Mouse (Mus musculus) urinary bladder, postnatal 25 days (tissue): ENCODE results near the gene 4930512M02Rik.
"Not testable (repeated sequence)": the region's sequence is repeated elsewhere in the genome, so short reads cannot be mapped to it uniquely, and the experiment has no call there.

Experiments used
- DNase-seq: peaks from one replicate; pipeline ENCODE4 v3.0.0; 2022; ENCODE audit warnings: low spot score

4930512M02Rik gene

DNA sequence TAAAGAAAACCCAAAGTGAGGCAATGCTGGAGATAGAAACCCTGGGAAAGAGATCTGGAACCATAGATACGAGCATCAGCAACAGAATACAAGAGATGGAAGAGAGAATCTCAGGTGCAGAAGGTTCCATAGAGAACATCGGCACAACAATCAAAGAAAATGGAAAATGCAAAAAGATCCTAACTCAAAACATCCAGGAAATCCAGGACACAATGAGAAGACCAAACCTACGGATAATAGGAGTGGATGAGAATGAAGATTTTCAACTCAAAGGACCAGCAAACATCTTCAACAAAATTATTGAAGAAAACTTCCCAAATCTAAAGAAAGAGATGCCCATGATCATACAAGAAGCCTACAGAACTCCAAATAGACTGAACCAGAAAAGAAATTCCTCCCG is at the start of gene 4930512M02Rik:
4930512M02Rik (minus strand) TSS at position 101 of the 400 bp plus-strand sequence.
- DNase-seq: not testable (repeated sequence)

GRCm38 (mm10) chr11:11677165-11677564 is 49.5 kb upstream of the 4930512M02Rik start:
- DNase-seq: no peak

DNA sequence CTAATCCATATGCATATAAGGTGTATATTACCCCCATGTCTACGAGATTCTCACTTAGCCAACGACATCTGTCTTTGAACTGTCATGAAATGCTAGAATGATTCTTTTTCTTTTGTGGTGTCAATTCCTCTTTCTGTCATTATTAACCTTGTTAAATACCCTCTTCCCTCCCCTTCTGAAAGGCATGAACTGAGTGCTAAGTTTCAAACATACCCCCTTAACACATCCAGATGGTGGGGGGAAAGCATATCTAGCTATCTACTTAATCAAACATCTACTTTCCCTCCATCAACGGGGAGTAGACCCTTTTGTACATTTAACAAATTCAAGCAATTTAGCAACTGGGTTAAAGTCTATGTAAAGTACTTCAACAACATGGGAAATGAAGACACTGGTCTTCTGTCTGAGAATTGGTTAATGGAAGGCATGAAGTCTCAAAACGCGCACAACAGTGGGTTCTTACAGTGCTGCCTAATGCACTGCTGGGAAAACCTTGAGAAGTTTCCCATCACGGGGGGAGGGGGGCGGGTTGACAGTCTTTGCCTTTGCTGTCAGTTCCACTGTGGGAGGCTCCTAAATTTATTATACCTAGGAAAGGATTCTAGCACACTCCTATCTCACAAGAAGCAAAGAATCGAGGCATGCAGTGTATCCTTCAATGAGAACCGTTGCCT is 48.6 kb upstream of the 4930512M02Rik start:
- no peak for DNase-seq

DNA sequence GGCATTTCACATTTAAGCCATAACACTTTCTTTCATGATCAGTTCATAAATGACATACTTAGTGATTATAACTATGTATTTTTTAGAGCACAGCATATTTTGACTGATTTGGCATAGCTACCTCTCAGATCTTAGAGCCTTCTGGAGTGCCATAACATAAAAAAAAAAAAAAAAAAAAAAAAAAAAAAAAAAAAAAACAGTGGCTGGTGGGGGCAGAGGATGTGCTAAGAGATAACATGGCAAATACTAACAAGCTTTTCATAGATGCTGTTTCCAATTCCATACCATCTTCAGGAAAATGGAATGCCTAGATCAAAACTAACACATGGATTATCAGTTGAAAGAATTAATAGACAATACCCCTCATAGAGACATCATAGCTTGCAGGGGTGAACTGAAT is 47.4 kb upstream of the 4930512M02Rik start:
- no peak for DNase-seq

DNA sequence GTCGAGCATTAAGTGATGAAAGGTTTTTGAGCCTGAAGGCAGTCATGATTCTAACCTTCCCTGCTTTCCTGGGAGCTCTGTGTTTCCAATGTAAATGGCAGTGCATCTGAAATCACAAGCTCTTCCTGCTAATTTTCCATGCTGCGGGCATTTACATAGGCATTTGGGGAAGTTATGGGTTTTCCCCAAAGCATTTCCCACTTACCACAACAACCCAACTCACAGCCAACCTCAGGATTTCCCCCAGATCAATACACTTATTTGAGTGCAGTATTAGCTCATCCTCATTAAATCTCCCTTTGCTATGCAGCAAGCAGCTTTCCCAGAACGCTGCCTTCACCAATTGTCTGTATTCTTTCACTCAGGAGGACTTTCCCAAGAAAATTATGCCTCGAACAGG is 45.3 kb upstream of the 4930512M02Rik start:
- DNase-seq: no peak

- DNase-seq: no peak
These were observed 40.3 kb upstream of the 4930512M02Rik start for GRCm38 (mm10) chr11:11667922-11668290.

- no peak for DNase-seq
These were observed 39.8 kb upstream of the 4930512M02Rik start for GRCm38 (mm10) chr11:11667254-11667921.

- no peak for DNase-seq
These were observed 33.0 kb upstream of the 4930512M02Rik start for GRCm38 (mm10) chr11:11660651-11661050.

GRCm38 (mm10) chr11:11658834-11659233 is 31.2 kb upstream of the 4930512M02Rik start:
- DNase-seq: no peak

GRCm38 (mm10) chr11:11657634-11658033 is 30.0 kb upstream of the 4930512M02Rik start:
- DNase-seq: no peak

- no peak for DNase-seq
These were observed 29.4 kb upstream of the 4930512M02Rik start for GRCm38 (mm10) chr11:11656995-11657530.

DNA sequence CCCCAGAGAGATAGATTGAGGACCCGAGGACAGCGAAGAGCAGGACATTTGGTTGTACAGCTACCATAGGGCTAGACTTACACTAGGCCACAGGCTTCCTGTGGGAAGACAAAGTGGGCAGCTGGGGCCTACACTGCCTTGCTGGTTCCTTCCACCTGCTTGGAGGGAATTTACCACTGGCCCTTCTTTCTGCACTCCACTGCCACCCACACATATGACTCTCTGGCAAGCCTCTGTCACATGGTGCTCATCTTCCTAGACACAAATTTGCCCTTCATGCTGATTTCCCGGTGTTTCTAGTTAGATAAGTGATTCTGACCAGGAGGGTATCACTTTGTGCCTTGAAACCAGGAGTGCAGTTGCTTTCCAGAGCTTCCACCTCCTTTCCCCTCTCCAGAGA is 28.8 kb upstream of the 4930512M02Rik start:
- no peak for DNase-seq

DNA sequence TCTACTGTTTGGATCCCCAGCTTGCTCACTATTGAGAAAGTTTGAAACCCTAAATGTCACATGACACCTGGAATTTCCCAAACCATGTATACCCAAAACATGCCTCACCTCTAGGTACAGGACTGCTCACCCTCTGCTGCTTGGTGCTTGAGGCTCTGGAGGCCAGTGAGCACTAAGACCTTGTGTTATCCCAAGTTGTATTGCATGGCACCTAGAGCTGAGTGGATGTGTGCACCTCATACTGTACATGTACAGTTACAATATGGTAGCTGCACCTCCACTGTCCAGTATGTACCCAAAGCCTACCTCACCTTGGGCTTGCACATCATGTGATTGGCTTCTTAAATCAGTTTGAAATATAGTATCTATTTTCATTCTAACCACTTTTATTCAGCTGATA is 16.7 kb upstream of the 4930512M02Rik start:
- DNase-seq: no peak

GRCm38 (mm10) chr11:11624073-11624705 is 3.4 kb downstream of the 4930512M02Rik start:
- DNase-seq: no peak

- DNase-seq: no peak
These were observed 18.4 kb downstream of the 4930512M02Rik start for GRCm38 (mm10) chr11:11609243-11609642.

DNA sequence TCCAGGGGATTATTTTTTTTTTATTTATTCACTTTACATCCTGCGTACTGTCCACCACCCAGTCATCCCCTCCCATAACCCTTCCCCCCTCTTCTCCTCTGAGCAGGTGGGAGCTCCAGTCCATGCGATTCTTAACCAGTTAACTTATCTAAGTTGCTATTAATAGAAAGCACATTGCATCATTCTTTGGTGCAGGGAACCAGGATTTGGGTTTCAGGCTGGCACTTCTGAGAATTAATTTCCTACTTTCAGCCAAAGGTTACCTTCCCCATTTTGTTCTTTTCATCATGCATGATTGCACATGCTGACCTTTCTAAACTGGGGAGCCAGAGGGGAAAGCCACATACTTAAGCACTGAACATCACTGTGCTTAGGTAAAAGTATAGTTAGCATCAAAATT is 40.3 kb downstream of the 4930512M02Rik start:
- no peak for DNase-seq

DNA sequence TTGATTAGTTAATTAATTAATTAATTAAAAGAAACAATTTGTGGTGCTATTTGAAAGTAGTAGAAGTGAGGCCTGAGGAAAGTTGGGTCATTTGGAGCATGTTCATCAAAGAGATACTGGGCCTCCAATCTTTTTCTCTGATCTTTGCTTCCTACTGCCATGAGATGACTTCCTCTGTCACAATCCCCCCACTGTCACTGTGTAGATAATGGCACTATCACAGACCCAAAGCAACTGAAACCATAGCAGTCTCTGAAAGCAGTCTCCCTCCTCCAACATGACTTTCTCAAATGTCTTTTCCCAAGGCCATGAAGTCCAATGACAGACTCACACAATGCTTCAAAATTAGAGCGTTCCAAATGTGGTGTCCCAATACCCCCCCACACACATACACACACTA is 41.2 kb downstream of the 4930512M02Rik start:
- DNase-seq: no peak

GRCm38 (mm10) chr11:11573691-11574090 is 53.9 kb downstream of the 4930512M02Rik start:
- DNase-seq: no peak

- DNase-seq: no peak
These were observed 56.9 kb downstream of the 4930512M02Rik start for GRCm38 (mm10) chr11:11570747-11571146.

- DNase-seq: no peak
These were observed 58.0 kb downstream of the 4930512M02Rik start for GRCm38 (mm10) chr11:11569466-11570132.

GRCm38 (mm10) chr11:11568033-11568432 is 59.6 kb downstream of the 4930512M02Rik start:
- no peak for DNase-seq

- DNase-seq: no peak
These were observed 62.4 kb downstream of the 4930512M02Rik start for GRCm38 (mm10) chr11:11565146-11565820.
